Mouse (Mus musculus) ovary, adult 18-20 months (tissue): ENCODE results near the gene Xrcc1.
"Not testable (repeated sequence)": the region's sequence is repeated elsewhere in the genome, so short reads cannot be mapped to it uniquely, and the experiment has no call there.

Experiments used
- DNase-seq: peaks from one replicate; pipeline ENCODE4 v3.0.0; 2022; ENCODE audit warnings: low spot score, mixed read lengths

The Xrcc1 gene

GRCm38 (mm10) chr7:24605561-24605960 lies 59.5 kb downstream of the Xrcc1 start:
- no peak for DNase-seq

- no peak for DNase-seq
These were observed 60.0 kb downstream of the Xrcc1 start for GRCm38 (mm10) chr7:24606046-24606445.

- DNase-seq, result peak; percentile 39
These were observed 61.9 kb downstream of the Xrcc1 start for GRCm38 (mm10) chr7:24608017-24608416.

DNA sequence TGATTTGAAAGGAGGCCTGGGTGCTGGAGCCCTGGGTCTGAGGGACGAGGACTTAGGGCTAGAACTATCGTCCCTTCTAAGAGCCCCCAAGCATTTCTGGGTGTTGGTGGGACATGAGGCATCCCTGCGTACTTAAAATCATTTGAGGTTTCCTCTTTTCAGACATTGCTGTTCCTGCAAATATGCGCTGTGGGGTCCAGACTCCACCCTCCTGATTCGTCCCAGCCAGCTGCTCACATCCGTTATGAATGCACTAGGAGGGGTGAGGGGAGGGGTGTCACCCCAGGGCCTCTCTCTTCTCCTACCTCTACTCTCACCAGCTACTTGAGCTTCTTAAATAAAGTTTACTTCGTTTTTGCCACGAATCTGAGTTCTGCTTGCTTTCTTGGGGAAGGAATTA lies 62.5 kb downstream of the Xrcc1 start:
- DNase-seq, result no peak

GRCm38 (mm10) chr7:24610144-24610878 lies 64.2 kb downstream of the Xrcc1 start, which contains the start of gene Phldb3:
TSS of gene Phldb3 (plus strand) at chr7:24610763.
- peak; percentile 23 for DNase-seq

DNA sequence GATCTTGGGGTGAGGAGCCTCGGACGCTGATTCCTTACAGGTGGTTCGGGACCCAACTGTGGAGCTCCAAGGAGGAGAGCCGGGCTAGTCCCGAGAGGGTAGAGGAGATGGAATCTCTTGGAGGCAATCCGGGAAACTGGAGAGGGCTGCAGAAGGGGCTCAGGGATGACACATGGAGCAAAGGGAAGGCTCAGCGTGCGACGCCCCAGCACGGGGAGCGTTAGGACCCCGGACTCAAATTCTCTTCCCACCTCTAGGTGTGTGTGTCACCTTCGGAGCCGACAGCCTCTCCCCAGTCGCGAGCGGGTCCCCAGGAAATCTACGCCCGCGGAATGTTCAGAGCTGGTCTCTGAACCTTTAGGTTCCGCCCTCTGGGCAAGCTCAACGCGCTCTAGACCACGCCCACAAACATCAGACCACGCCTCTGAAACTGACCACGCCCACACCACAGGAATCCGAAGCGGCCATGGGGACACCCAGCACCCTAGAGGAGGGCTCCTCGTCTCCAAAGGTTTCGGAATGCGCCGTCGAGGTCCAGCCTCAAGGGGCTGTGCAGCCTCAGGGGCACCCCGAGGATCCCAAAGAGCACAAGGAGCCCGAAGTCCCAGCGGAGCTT lies 64.9 kb downstream of the Xrcc1 start:
- DNase-seq, result peak; percentile 78

- no peak for DNase-seq
These were observed 65.6 kb downstream of the Xrcc1 start for GRCm38 (mm10) chr7:24611709-24612108.

DNA sequence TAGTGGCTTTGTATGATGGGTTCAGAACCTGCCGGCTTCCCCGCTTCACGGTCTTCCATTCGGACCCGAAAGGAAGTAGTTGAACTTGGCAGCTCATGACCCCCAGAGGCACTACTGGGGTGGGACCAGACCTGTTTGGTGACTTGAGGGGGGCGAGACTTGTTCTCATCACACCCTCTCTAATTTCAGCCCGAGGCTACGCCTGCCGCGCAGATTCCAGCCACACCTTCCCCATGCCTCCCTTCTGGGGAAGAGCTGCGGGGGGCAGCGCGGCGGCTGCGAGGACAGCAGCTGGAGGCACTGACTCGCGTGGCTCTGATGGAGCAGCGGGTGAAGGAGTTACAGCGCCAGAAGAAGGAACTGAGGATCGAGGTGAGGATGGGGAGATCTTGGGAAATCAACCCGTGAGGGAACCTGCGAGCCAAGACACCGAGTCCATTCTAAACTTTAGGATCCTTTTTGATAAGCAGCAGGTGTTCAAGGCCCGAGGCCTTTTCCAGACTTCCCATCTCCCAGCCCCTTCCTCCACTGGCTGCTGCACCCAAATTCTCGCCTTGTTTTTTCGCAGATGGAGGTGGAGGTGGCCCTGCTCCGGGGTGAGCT lies 66.3 kb downstream of the Xrcc1 start:
- no peak for DNase-seq

GRCm38 (mm10) chr7:24614816-24615215 lies 68.7 kb downstream of the Xrcc1 start:
- no peak for DNase-seq

DNA sequence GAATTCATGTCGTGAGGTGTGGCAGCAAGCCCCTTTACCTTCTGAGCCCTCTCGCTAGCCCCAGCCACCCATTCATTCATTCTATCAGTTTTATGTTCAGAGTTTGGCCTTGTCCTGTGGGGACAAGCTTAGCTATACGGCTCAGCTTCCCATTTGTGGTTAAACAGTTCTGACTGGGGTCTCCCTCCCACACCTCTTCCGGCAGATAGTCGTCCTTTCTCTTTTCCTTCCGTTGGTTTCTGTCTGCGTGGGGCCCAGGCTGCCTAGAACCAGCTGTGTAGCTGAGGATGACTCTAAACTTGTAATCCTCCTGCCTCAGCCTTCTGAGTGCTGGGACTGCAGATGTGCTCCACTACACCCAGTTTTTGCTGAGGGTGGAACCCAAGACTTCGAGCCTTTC lies 71.7 kb downstream of the Xrcc1 start:
- no peak for DNase-seq

- not testable (repeated sequence) for DNase-seq
These were observed 72.3 kb downstream of the Xrcc1 start for GRCm38 (mm10) chr7:24618374-24618773.

DNA sequence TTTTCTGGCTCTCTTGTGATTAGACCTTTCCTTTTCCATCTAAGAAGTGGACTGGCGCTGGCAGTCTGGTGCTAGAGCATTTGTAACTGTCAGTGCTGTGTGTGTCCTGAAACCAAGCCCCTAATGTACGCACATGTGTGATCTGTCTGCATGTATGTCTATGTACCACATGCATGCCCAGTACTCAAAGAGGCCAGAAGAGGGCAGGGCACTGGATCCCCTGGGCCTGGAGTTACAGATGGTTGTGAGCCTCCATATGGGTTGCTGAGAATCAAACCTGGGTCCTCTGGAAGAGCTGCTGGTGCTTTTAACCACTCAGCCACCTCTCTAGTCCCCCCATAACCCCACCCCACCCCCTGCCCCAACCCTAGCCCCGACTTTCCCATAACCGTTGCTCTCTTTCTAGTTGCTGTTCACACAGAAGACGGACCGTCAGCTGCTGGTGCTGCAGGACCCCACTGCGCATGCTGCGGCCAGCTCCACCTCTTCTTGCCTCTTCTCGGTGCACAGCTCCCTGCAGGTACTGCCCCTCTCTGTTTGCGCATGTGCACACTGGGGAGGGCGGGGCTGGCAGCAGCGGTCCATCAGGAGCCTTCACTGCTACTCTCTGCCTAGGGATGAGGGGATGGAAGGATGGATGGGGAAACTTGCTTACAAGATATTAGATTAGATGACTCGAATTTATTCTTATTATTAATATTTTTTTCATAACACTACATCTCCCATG lies 73.7 kb downstream of the Xrcc1 start:
- DNase-seq, result no peak

- no peak for DNase-seq
These were observed 75.1 kb downstream of the Xrcc1 start for GRCm38 (mm10) chr7:24621193-24621592.

DNA sequence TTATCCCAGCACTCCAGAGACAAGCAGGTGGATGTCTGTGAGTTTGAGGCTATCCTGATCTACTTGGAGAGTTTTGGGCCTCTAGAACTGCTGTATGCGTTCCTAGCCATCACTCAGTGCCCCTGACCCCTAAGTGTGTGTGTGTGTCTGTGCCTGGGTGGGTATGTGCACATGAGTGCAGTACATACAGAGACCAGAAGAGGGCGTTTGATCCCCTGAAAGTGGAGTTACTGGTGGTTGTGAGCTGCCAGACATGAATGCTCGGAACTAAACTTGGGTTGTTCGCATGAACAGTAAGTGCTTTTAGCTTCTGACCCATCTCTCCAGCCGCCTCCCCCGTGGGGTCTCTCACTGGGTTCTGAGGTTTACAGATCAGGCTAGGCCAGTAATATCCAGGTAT lies 76.9 kb downstream of the Xrcc1 start:
- no peak for DNase-seq
